Mouse (Mus musculus) embryo, embryonic 10.5 days (tissue): ENCODE data around the gene Nkiras2.
"Not testable (repeated sequence)": the region's sequence is repeated elsewhere in the genome, so short reads cannot be mapped to it uniquely, and the experiment has no call there.

Experiments
- DNase-seq: peaks from one replicate; pipeline ENCODE4 v3.0.0-alpha.2; 2015; ENCODE audit warnings: low spot score

Gene Nkiras2

DNA sequence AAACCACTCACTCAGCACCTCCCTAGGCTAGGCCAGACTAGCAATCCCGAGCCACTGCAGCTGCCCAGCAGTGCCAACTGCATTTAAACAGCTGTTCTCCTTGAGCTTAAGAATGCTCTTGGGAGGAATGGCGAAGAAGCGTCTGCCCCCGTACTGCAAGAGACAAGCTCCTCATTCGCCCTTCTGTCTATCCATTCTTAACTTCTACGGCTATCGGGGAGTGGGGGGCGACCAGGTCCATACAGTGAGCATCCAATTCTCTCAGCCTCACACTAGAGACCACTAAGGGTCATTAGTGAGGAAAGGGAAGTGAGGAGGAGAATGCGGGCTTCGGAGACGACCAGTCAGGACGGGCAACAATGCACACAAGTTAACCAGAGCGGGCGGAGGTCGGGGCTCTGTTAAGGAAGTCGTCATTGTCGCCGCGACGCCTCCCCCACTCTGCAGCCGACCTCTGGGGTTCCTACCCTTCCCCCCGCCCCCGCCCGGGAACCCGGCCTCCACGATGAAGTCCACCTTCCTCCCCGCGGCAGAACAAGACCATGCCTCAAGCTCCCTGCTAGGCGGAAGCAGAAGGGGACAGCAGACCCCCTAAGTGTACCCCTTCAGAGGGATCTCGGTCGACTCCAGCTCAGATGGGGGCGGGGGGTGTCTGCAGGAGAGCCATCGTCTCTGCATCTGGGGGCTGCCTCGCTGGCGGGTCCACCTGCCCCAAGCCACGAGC, at the start of gene Nkiras2:
TSS of gene Nkiras2 (plus strand) at position 484 of the 724 bp plus-strand sequence.
- peak; percentile 83 for DNase-seq

DNA sequence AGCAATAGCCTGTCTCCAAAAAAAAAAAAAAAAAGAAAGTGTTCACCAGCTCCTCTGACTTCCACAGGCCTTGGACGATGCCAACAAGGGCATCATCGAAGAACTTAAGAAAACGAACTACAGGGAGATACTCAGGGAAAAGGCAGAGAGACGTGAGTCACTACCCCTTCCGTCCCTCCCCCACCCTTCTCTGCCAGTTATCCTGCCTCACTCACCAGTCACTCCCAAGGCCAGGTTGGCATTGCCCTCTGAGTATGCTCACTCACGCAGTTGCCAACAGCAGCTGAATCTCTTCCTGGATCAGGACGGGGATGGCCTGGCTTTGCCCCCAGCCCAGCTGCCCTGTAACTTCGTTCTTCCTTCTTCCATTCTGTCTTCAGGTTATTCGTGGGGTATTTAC, 49.3 kb upstream of the Nkiras2 start:
- no peak for DNase-seq

DNA sequence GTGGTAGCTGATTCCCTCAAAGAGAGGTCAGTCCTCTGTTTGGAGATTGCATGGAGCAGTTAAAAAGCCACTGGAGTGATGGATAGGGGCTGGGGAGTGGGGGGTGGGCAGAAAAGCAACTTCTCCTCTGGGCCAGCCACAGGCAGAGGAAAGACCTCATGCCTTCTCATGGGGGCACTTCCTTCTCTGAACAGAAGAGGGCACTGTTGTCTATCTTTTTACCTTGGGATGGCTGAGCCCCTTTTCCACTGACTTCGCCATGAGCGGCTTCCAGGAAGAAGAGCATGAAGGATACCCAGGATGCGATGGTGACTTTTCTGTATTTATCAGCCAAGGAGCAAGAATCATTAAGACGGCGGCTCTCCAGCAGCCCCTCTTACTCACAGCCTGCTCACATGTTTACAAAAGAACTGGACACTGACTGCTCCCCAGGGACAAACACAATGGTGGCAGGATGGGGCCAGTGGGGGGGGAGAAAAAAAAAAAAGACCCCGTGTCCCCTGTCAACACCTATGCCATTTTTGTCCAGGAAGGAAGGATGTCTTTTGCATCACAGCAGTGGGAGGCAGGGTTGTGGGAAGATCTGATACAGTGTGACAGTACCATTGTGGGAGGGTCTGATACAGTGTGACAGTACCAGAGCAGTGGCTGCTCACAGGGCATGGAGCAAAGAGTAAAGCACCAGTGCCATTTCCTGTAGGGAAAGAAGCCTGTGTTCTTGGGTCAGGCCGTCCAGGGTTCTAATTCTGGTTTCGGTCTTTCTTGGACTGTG, 48.4 kb upstream of the Nkiras2 start:
- peak; percentile 94 for DNase-seq

DNA sequence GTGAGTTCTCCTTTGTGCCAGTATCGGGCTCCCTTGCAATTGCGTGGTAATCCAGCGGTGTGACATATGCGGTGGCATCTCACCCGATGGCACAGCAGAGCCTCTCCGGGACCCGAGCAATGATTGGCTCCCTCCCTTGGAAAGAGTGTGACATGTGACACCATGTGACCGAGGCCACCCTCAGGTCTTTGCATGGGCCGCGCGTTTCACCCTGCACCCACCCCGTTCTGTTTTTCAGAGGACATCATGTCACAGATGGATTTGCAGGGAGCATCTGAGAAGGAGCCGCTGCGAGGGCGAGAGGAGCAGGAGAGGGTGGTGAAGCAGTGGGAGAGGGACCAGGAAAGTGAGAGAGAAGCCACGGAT, 47.9 kb upstream of the Nkiras2 start:
- DNase-seq: peak; percentile 24

DNA sequence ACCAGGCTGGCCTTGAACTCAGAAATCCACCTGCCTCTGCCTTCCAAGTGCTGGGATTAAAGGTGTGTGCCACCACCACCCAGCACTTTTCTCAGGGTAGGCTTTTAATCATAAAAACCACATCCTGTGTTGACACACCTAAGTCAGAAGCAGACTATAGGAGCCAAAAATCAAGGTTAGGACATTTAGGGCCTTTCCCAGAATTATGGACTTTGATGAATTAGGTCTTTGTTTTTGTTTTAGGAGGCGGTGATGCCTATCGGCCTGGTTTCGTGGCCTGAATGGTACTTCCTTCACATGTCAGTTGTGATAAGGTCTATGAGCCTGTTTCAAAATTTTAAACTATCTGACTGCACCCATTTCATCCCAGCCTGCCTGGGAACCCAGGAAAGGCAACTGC, 44.9 kb upstream of the Nkiras2 start:
- DNase-seq: no peak

DNA sequence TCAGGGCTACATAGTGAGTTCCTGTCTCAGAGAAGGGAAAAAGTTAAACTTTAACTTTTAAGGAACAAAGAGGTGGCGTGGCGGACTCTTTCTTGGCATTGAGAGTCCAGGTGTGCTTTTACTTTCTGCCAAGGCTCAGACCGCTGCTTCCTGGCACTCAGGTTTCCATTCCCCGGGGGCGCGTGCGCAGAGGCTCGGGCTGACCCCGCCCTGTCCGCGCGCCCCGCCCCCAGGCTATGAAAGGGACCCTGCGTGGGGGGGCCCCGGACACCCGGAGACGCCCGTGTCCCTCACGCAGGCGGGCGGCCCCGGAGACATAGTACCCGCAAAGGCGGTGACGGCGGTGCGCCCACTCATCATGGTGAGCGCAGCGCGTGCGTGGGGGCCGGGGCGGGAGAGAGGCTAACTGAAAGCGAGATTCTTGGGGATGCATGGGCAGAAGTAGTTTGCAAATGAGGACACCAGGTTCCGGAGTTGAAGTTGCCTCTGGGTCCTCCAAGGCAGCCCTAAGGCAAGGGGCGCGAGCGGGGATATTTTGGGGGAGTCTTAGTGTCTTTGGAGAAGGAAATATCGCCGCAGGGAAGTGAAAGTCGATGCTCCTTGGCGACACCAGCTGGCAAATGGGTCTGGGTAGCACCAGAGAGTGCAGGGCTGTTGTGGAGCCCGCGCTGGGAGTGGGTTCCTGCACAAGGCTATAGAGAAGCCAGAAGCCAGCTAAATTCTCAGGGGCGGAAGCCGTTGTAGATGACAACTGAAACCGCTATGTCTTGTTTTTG, 44.1 kb upstream of the Nkiras2 start, which contains the start of gene Cnp:
TSS of gene Cnp (plus strand) at position 197 of the 776 bp plus-strand sequence.
- peak; percentile 73 for DNase-seq

DNA sequence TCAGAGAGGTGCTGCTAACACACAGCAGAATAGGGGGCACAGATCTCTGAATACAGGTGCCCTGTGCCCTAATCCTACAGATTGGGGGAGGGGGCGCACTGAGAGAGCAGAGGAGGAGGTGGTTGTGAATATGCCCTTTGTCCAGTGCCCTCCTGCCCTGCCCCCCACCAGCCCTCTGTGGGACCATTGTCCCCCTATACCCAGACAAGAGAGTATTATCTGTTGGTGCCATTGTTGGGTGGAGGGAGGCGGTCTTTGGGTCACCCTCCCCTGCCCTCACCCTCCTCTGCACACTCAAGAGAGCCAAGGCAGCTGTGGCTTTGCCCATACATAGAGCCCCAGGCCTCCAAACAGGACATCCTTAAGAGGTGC, 43.6 kb upstream of the Nkiras2 start:
- no peak for DNase-seq

DNA sequence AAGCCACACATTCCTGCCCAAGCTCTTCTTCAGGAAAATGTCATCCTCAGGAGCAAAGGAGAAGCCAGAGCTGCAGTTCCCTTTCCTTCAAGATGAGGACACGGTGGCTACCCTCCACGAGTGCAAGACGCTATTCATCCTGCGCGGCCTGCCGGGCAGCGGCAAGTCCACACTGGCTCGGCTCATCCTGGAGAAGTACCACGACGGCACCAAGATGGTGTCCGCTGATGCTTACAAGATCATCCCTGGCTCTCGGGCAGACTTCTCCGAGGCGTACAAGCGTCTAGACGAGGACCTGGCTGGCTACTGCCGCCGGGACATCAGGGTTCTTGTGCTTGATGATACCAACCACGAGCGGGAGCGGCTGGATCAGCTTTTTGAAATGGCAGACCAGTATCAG, 42.8 kb upstream of the Nkiras2 start:
- DNase-seq: no peak

DNA sequence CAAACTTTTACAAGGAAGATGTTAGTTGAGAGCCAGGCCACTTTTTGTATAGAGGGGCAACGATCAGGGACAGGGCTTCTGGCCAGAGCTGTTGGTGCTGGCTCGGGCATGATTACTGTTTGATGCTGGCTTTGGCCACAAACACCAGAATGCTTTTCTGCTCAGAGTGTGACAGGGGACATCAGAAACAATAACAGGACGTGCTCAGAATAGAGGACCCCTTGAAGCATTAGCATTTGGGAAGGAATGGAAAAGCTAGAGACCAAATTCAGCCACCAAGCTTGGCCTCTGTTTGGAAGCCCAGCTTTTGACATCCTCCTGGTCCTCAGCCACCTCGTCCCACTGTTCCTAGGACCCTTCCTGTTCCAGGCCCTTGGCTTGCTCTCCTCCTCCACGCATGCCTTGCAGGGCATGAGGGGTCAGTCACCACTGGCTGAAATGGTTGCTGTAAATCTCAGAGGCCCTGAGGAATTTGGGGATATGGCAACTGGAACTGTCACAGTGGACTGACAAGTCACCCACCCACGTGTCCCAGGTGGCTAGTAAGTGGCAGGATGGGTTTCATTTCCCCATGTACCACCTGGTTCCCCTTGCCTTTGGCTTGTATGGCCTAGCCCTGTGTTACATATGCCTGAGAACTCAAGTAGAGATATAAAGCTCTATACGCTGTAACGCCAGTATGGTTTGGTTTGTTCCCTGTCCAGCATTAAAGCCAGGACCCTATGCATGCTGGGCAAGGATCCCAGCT, 41.0 kb upstream of the Nkiras2 start:
- DNase-seq: no peak

DNA sequence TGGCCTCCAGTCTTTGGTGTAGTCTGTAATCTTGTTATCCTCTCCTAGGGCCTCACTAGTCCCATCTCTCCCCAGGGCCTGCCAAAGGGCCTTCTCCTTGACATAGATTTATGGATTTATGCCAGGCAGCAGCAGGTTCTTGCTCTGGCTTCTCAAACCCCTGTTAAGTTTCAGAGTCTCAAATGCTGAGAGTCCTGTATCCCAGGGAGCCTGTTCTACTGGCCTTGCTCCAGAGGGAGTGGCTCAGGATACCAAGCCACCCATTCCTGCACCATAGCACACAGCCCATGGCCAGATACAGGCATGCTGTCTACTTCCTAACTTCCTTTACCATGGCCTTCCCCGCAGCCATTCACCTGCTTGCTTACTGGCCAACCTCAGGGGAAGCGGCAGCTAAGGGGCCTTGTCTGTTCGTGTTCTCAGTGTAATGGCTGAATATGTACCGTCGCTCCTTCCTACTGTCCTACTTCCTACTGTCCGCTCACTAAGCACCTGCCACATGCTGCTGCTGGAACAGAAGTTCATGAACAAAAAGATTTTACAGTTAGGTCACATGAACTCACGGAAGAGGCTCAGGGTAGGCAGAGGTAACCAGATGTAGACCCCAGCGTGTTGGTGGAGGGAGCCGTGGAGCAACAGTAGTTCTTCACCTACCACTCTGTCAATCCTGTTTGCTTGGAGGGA, 39.8 kb upstream of the Nkiras2 start:
- no peak for DNase-seq

DNA sequence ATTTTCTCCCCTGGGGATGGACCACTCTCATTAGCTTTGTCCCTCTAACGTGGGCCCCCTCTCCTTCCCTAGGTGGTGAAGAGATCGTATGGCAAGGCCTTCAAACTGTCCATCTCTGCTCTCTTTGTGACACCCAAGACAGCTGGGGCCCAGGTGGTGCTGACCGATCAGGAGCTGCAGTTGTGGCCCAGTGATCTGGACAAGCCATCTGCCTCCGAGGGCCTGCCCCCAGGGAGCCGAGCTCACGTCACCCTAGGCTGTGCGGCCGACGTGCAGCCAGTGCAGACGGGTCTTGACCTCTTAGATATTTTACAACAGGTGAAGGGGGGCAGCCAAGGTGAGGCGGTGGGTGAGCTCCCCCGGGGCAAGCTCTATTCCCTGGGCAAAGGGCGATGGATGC, 38.8 kb upstream of the Nkiras2 start:
- DNase-seq: no peak

DNA sequence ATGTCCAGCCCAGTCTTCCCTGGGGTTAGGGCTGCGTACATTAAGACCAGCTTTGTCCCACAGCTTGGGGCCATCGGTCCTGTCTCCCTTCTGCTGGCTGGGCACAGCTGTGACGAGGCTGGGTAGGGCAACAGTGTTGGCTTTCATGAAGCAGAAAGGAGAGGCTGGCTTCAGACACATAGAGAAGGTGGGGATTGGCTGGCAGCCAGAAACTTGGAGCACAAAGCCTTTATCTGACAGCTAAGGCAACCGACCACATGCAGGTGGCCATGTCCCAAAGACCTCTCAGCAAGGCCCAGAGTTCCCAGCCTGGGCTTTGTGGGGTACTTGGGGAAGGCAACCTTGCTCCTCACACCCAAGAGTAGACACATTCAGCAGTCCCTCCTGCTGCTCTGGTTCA, 37.3 kb upstream of the Nkiras2 start:
- DNase-seq: no peak

DNA sequence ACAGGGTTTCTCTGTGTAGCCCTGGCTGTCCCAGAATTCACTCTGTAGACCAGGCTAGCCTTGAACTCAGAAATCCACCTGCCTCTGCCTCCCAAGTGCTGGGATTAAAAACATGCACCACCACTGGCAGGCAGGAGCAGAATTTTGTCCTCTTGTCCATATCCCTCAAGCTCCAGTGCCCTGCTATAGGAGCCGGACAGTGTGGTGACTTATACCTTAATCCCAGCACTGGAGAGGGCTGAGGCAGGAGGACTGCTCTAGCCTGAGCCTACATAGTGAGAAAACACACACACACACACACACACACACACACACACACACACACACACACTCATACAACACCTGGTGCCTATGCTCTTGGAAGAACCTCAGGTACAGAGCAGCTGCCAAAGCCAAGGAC, 36.6 kb upstream of the Nkiras2 start:
- DNase-seq: not testable (repeated sequence)

DNA sequence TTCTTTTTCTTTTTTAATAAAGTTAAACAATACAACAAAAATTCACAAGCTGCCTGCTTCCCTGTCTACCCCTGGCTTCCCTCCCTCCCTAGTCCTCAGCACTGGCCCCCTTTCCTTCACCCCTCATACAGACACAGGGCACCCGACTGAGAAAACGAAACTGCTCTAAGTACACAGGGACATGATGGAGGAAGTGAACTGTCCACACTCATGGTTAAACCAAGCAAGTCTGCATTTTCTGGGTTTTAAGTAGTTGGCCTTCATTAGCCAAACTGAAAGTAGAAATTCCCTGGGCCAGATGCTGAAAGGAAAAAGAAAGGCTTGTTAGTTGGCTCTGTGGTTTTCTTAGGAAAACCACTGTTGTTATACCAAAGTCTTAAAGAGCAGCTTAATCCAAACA, 36.2 kb upstream of the Nkiras2 start:
- DNase-seq: no peak

DNA sequence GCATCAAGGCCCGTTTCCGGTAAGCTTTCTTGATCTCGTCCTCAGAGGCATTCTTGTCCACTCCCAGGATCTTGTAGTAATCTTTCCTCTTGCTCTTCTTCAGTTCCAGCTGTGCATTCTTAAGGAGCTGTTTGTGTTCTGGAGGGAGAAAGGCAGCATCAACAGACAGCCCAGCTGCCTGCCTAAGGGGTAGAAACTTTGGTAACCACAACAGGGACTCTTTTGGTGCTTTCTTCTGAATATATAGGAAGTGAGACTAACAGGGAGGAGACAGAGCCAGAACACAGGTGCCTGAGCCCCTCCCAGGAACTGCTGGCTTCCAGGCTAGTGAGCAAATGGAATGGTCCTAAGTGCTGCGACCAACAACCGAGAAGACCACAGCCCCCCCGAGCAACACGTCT, 34.5 kb upstream of the Nkiras2 start:
- no peak for DNase-seq

DNA sequence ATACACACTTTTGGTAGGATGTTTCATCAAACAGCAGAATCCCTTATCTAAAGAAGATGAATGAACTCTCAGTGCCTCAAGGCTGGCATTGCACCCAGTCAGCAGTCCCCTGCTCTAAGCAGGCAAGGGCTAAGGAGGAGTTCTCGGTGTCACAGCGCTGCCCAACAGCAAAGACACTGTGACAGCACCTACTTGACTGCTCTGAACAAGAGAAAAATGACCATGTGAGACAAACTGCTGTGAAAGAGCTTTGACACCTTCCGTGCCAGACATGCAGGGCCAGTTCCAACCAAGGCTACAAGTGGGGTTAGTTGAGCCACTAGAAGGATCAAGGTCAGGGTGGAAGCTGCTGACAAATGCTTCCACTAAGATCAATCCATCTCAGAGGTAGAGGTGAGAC, 33.9 kb upstream of the Nkiras2 start:
- DNase-seq: no peak

DNA sequence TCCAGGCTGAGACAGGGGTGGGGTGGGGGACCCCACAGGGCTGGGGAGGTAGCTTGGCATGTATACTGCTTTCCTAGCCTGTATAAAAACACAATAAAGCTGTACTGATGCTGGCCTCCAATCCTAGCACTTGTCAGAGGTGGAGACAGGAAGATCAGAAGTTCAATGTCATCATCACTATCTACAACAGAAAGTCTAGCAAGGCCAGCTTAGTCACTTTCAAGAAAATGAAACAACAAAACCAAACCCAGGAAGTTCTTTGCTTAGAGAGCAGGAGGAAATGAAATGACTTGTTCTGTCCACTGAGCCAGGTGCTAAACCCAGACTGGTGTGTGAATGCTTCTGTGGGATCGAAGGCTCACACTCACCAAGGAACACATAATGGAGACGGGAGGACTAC, 30.6 kb upstream of the Nkiras2 start:
- no peak for DNase-seq

DNA sequence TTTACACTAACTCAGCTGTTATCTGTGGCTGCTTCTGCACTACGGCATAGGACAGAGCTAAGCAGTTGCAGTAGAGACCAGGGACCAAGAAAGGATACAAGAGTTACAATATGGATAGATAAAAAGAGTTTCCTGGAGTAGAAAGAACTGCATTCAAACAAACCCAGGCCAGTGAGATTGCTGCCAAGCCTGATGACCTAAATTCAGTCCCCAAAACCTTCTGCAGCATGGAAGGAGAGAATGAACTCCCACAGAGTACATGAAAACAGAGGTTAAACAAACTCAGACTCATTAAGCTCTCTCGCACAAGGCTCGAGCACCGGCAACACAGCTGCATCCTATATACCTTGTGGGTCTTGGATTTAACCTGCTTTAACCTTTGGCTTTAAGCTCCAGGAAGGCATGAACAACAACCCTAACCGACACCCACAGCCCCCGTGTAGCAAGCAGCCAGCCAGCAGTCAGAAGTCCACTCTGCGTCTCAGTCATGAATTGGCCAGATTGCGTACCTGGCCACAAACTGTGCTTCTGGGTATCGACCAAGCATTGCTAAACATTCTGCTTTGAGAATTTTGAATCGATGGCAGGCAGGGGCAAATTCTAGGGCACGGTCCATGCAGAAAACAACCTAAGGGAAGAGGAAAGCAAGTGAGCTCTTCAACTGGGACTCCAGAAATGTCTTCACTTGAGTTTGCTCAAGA, 26.5 kb upstream of the Nkiras2 start:
- no peak for DNase-seq

DNA sequence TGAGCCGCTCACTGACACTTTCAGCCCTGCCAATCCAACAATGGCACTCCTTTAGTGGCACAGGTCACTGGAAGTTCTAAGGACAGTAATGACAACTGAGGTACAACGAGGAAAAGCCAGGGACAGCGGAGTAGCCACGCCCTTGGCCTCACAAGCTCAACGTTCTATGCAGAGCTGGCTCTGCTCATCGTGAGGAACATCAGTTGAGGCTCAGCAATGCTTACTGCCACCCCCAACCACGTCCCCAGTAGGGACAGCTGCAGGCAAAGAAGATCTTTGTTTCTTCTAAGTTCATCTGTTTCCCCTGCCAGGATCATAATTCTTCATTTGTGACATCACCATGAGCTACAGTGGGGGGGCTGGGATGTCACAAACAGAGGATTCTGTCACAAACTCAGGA, 24.4 kb upstream of the Nkiras2 start:
- DNase-seq: no peak

DNA sequence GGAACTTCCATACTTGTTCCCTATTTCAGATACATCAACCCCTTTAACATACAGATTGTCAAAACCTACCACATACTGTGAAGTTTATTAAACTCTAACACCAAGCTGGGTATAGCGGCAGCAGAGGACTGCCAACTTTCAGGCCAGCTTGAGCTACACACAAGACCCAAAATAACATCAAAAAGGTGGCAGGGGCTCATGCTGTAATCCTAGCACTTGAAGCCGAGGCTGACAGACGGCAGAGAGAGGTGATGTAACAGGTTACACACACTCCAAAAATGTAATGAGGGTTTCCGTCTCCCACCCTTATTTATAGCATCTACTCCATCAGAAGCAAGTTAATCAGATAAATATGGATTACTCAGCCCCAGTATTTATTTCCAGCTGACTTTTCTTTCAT, 23.5 kb upstream of the Nkiras2 start:
- no peak for DNase-seq

DNA sequence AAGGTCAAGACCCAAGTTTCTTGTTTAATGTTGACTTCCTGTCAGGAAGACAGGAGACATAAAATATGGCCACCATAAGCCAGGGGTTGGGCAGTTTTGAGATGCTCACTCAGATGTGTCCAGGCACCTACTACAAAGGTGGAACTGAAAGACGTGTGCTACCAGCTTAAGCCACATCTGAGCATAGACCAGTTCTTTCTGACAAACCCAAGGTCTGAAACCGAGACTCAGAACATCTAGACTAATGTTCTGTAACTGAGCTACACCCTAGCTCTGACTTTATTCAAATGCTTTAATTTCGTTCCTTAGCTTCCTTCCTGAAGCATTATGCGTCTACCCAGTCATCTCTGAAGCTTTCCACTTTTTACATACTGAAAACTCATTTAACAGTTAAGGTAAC, 21.0 kb upstream of the Nkiras2 start:
- no peak for DNase-seq
